Mouse (Mus musculus) lung, adult 18-20 months (tissue): ENCODE data around the gene Zzz3.

Source experiments
- DNase-seq, 2 experiments: peaks; one replicate each; pipeline ENCODE4 v3.0.0; 2022; ENCODE audit warnings: mixed read lengths in 2 of 2

The Zzz3 gene

GRCm38 (mm10) chr3:152497842-152498241 lies 102.6 kb downstream of the Zzz3 start:
- DNase-seq = no peak

DNA sequence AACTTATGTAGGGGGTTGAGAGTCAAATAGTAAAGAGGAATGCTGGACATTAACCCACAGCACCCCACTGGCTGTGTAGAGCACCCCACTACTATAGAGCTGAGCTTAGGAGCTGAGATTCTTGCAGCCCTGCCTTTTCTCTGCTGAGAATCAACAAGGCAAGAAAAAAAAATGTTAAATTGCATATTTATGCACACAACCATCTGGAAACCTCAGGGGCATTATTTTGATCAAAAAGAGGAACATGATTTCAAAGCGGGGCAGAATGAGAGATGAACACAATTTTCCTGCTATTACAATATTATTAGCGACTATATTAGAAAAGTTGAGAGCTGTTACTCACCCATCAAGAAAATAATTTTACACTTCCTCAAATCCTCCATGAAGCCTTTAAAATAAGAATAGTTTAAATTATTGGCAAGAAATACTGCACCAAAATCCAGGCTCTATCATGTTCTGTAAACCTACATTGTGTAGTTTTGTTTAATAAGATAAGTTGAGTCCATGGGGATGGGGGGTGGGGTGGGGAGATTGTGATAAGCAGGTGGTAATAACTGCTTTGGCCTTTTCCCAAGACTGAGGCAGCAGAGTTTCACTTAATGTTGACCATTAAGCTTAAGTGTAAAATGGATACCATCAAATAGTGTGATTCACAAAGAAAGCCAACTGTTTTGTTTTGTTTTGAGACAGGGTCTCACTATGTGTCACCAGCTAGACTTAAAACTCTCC lies 103.9 kb downstream of the Zzz3 start:
- no peak for DNase-seq

DNA sequence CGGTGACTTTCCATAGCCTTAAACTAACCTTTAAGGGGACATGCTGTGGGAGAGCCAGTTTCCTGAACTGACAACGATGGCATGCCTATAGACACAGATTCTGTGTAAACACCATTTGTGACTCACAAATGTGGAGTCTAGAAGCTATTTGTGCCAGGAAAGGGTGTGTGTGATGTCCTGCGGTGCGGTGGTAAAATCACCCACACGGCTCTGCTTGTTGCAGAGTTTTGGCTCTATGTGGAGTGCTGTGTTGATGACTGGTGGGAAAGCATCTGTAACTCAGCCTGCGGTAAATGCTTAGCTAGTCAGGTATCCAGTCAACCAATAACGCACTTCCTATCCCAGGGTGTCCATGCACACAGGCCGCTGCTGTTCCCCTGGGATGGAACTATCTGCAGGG lies 112.6 kb downstream of the Zzz3 start:
- DNase-seq = no peak

GRCm38 (mm10) chr3:152508419-152508993 lies 113.2 kb downstream of the Zzz3 start:
- DNase-seq = no peak

DNA sequence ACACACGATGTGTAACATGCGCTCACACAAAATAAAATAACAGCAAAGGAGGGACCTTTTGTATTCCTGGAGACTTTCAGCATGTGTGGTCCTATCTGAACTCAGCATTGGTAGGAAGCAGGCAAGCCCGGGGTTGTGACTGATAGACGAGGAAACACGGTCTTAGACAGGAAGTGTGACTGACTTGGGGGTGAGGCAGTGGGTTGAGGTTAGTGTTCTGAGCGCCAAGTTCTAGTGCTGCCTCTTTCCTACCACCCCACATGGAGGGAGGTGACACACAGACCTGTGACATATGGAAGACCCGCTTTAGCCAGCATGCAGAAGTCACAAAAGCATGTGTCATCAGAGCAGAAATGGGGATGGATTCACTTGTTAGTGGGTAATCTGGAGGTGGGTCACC lies 114.0 kb downstream of the Zzz3 start:
- no peak for DNase-seq
